Mouse (Mus musculus) lung, adult 18-20 months (tissue): Measurements from ENCODE around the gene Gzf1.

ENCODE experiments used
- DNase-seq, 2 experiments: peaks; one replicate each; pipeline ENCODE4 v3.0.0; 2022; ENCODE audit warnings: mixed read lengths in 2 of 2

Gzf1 gene

DNA sequence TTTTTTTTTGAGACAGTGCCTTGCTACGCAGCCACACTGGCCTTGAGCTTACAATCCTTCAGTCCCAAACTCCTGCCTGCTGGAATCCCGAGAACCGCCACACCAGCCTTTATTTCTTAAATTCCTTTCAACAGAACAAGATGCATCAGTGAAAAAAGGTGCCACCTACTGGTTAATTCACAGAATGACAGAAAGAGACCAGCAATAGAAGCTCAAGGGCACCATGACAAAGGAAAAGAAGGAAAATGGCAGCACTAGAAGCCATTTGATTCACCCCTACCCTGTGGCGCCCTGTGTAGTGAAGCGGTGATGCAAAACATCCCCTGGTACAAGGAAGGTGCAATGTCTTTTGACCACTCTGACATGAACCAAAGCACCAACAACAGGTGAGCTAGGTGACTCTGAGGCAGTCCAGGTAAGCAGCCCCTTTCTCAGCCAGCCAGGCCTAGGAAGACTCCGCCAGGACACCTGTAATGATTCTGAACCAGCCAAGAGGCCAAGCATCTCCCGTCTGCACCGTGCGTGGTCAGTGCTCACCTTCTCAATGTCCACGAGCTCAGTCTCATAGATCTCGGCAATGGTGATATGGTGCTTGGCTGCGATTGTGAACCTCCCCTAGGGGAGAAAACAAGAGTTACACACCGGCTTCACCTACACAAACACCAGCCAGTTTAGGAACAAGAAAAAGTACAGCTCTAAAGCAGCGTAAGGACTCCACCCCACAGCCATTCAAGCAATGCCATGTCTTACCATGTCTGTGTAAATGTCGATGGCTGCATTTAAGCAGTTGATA is 25.8 kb downstream of the Gzf1 start:
- peak in 1 of 2 experiments; percentile 19 for DNase-seq

DNA sequence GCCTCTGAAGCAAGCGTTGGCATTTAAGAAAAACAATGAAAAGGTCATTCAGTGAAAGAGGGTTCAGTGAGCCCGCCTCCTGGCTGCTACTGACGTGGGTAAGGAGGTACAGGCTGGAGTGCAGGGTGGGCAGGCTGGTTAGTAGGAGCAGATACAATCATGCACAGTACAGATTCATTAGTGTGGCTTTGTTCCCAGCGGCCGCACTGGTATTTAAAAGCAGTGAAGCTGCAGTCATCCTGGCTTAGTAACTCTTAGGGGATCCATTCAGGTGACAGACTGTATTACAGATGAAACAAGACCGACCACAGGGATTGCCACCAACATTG is 26.3 kb downstream of the Gzf1 start:
- no peak for DNase-seq

DNA sequence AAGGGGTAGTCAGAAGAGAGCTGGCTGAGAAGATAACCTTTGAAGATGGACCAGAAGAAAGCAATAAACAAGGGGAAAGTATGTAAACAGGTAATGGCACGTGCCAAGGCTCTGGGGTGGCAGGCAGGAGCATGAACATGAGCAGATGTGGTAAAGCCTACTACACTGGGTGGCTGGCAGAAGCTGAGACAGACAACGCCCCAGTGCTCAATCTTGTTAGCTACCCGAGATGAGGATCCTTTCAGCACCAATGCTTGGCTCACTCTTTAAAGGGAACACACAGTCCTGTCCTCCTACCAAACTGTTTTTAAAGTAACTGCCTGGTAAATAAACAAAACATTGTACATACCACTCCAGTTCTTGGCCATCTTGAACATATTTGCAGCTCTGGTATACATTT is 31.5 kb downstream of the Gzf1 start:
- no peak for DNase-seq

DNA sequence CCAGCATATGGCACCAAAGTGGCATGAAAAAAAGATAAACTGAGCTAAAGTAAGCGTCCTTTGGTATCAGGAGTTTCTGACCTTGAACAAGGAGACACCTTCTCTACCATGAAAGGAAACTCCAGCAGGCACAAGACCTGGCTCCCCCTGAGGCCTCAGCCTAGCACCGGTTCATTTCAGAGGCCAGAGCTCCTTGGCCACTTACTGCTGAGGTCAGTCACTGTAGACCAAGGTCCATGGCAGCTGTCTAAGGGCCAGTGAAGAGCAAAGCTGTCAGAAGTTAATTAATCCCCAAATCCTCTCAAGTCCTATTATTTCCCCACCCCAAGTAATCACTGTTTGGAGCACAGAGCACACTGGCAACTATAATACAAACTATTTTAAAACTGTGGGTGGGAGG is 36.2 kb downstream of the Gzf1 start:
- no peak for DNase-seq

DNA sequence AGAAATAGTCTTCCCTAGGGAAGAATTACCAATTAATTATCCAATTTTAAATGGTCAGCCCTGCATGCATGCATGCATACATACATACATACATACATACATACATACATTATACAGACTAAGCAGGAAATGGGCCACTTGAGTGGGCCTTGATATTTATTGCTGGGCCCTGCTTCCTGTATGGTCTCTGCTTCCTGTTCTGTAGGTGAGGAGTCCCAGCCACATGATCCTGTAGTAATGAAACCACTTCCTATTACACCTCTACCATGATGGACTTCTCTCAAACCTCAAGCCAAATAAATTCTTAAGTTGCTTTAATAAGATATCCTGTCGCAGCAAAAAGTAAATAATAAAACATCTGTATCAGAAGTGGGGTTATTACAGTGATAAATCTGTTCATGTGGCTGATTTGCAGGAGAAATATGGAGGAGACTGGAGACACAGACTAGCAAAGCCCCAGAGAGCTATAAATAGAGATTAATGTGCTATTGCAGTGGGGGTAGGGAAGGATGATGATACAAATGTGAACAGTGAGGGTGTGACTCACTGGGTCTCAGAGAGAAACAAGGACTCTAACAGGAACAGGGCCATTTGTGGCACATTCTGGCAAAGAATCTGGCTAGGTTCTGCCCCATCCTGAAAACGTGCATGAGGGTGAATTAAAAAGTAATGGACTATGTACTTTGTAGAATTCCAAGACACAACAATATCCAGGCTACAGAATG is 38.6 kb downstream of the Gzf1 start:
- no peak for DNase-seq

DNA sequence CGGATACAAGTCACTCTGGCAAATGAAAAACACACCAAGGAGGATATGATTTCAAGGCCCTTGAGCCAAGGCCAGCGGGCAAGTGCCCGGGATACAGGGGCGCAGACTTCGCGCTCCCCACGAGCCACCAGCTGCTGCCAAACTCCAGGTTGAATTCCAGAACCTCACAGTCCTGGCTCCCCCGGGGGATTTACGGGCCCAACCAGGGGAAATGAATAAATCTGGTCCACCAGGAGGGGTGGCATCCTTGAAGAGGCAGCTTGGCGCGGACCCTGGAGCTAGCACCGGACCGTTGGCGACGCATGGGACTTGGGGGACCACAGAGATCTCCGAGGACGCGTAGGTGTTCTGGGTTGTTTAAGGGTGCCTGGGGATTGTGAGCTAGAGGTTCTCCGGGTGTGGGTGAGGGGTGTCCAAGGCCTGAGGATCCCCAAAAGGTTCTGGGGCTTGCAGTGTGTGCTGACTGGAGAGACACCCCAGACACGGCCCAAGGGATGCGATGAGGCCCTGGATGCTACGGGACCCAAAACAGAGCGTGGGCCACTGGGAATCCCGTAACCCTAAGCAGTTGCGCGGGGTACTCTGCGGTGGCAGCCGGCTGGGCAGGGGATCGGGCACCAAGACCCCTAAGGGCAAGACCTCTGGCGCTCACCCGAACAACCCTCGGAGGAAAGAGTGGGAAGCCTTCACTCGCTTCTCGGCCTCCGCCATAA is 50.9 kb downstream of the Gzf1 start:
- peak in 1 of 2 experiments; percentile 9 for DNase-seq

DNA sequence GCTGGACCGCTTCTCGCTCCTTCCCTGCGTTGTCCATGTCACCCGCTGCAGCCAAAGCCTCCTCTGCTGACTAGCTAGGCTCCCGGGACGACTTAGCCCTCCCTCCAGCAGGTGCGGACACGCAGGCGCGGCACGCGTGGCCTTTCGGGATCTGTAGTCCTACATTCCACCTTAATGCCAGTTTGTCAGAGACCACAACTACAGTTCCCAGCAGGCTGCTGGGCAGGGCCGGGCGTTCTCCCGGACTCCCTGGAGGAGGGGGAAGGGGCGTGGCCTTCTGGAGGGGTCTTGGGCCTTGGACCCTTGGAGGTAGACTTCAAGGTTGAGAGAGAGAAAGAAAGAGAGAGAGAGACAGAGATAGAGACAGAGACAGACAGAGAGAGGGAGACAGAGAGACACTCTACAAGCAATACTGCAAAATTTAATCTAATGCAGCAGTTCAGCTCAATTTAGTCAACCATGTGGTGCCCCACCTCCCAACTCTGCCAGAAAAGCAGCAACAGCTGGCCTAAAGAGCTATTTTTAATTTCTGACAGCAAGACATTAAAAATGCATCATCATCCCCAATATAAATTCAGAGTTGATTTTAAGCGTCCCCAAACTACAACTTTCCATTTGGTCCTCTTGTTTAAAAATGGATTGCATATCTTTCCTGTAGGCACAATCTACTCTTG is 51.6 kb downstream of the Gzf1 start, which contains the start of gene Napb:
TSS of gene Napb (minus strand) at position 141 of the 674 bp plus-strand sequence.
- DNase-seq = peak; percentile 95 to 96
